Mouse (Mus musculus) bone marrow macrophage, adult 2 months (primary cell): ENCODE results near the gene Ctsw.

ENCODE experiments used
- CTCF ChIP-seq: IDR thresholded peaks from 2 replicates; pipeline ENCODE4 v1.5.1; 2012; ENCODE audit warnings: low read depth, mild to moderate bottlenecking, low read length, moderate library complexity
- POLR2A ChIP-seq: IDR thresholded peaks from 2 replicates; pipeline ENCODE4 v1.6.1; 2012; ENCODE audit warnings: mild to moderate bottlenecking, low read depth, low read length, borderline replicate concordance

GRCm38 (mm10) chr19:5485821-5486220 is 17.5 kb upstream of the Ctsw start:
- no peak for TF ChIP-seq POLR2A
- TF ChIP-seq CTCF = no peak
